Mouse (Mus musculus): Measurements from ENCODE around the gene Pi4k2a.

Gene Pi4k2a

DNA sequence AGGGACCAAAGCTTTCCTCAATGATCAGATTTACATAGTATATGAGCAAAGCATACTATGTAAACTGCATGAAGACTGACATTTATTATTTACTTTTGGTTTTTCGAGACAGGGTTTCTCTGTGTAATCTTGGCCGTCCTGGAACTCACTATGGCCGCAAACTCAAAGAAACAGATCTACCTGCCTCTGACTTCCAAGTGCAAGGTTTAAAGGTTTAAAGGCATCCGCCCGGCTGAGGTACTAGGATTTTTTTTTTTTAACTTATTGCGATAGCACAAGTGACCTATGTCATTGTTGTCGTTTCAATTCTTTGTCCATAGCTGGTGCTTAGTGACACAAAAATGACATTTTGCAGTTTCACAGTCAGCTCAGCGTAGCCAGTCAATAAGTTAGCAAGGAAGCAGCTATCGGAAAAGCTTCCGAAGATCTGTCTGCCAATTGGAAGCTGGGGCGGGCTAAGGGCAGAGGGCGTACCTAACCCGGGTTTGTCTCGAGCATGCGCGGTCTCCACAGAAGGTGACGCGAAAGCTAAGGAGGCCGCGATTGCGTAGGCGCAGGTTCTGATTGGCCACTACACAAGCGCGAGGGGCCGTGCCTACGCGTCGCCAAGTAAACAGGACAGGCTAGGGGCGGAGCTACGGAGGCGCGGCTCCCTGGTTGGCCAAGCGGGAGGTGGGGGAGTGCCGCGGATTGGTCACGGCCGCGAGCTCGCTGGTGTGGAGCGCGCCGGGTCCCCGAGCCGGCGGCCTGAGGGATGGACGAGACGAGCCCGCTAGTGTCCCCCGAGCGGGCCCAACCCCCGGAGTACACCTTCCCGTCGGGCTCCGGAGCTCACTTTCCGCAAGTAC, at the start of gene Pi4k2a:
Gene Pi4k2a, plus strand, starts transcription at position 723 of the 848 bp plus-strand sequence.
- peak; percentile 100 for DNase-seq

DNA sequence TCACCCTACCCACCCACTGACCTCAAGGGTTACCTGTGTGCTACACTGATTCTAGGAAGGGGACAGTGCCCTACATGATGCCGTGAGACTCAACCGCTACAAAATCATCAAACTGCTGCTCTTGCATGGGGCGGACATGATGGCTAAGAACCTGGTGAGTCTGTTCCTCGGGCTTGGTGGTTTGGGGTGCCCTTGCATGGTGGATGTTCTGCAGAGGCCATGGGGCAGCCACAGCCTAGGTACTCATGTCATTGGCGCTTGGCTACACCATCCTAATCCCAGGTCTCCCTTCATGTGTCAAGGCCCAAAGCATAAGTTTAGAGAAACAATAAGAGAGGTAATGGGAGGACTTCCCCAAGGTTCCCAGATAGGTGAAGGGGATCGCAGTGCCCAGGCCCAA, 46.3 kb upstream of the Pi4k2a start:
- DNase-seq: no peak

GRCm38 (mm10) chr19:42045269-42046102, 44.8 kb upstream of the Pi4k2a start, which contains the start of gene Hoga1:
Gene Hoga1, plus strand, starts transcription at chr19:42045610.
- peak; percentile 44 for DNase-seq

- no peak for DNase-seq
Observed at GRCm38 (mm10) chr19:42050251-42050650, 40.0 kb upstream of the Pi4k2a start.

DNA sequence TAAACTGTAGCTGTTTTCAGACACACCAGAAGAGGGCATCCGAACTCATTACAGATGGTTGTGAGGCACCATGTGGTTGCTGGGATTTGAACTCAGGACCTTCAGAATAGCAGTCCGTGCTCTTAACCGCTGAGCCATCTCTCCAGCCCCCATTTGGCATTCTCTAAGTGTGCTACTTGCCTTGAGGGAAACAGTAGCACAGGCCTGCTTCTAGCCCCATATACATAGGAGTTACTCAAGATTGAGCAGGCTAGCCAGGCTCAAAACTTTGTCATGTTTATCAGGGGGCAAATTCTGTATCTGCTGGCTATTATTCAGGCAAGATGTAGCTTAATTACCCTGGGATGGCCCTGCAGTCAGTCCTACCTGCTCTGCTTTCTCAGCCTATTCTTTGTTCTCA, 38.9 kb upstream of the Pi4k2a start:
- DNase-seq: no peak

DNA sequence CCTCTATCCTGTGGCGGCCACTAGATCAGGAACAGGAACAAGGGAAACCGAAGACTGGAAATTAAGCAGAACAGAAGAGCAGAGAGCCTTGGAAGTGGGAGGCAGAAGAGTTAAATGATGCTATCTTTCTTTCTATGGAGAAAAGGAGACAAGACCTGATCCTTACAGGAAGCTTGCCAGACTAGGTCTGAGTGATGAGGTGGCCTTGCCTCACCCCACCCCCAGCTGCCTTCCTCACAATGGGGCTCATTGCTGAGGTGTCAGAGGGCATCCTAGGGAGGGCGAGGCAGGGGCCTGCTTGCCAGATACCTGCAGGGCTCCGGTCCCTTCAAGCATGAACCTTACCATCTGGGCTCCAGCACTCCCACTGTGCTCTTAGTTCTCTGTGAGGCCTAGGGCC, 38.3 kb upstream of the Pi4k2a start, which contains the start of gene 4933411K16Rik:
Gene 4933411K16Rik, plus strand, starts transcription at position 301 of the 400 bp plus-strand sequence.
- DNase-seq: no peak

DNA sequence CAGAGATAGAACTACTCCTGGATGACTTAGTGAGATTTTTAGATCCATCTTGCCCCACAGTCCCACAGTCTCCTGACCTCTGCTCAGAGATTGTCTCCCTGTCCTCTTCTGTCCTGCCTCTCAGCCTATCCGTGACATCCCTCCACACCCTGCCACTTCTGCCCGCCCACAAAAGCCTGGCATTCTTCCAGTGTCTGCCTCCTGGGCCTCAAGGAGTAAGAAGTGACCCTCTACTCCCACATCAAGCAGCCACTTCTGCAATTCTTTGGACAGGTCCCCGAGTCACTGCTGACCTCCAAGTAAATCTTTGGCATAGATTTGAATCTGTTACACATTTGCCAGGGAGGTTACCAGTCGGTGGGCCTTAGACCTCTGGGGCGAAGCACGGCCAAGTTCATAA, 36.0 kb upstream of the Pi4k2a start:
- no peak for DNase-seq

- no peak for DNase-seq
Observed at GRCm38 (mm10) chr19:42055881-42056280, 34.4 kb upstream of the Pi4k2a start.

GRCm38 (mm10) chr19:42056719-42057409, 33.4 kb upstream of the Pi4k2a start:
- no peak for DNase-seq

DNA sequence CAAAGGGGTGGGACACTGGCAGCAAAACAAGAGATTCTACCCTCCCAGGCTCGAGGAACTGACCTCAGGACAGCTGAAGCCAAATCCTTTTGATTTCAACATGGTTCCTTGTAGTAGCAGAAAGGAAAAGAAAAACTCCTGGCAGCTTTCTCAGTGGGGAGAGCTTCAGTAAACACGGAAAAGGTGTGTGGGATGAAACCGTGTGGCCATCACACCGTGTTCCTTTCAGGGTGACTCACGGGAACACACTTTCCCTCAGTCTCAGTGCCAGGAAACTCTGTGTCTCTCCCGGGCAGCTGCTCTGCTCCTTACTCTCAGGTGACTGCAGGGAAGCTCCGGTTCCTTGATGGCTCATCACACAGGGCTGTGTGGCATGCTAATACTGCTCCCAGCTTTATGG, 31.8 kb upstream of the Pi4k2a start:
- DNase-seq: peak; percentile 29

- no peak for DNase-seq
Observed at GRCm38 (mm10) chr19:42061443-42061842, 28.8 kb upstream of the Pi4k2a start.

GRCm38 (mm10) chr19:42068441-42069240, 21.6 kb upstream of the Pi4k2a start:
- DNase-seq: no peak

GRCm38 (mm10) chr19:42069241-42069525, 21.1 kb upstream of the Pi4k2a start:
- DNase-seq: no peak

DNA sequence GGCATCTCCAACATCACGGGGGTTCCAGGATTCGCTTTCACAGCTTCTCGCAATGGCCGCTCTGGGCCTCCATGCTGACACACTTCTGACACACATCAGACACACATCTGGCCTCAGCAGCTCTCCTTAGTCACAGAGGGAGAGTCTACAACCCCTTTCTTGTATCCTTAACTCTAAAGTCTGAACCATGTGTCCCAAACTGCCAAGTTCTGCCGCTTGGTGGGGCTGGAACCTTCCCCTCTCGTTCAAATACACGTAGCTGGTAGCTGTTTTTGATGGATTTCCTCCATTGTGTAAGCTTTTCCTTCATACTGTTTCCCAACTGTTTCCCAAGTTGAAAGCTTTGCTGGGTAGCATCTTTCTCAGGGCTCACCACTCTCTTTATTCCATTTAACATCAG, 19.0 kb upstream of the Pi4k2a start:
- no peak for DNase-seq

- DNase-seq: no peak
Observed at GRCm38 (mm10) chr19:42071886-42072608, 18.2 kb upstream of the Pi4k2a start.

- DNase-seq: no peak
Observed at GRCm38 (mm10) chr19:42072802-42073201, 17.5 kb upstream of the Pi4k2a start.

DNA sequence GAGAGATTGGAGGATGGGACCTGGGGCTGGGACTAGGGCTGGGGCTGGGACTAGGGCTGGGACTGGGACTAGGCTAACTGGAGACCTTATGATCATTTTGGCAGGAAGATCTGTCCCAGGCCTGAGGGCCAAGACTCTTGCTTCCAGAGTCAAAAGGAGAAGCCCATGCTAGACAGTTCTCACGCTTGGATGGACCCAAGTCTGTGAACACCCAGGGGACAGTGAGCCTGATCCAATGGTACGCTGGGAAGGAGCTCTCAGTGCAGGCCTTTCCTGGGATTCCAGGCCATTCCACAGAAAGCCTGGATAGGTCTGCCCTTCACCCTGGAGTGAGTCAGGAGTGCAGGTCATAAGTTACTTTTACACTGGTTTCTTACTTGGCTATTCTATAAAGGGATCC, 15.2 kb upstream of the Pi4k2a start:
- DNase-seq: no peak

DNA sequence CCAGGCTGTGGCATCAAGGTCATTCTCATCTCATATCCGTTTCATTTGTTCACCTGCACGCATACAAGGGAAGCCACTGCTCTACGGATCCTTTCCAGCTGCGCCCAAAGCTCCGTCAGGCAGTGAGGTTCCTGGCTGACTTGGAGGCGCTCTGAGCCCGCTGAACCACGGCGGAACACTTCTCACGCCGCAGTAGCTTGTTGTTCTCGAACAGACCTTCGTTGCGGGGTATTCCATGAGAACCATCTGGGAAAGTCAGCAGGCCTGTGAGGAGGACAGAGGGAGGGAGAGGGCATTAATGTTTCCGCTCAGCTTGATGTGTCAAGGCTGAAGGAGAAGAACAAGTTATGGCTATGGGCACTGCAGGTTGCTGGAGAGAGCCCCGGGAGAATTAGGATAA, 14.3 kb upstream of the Pi4k2a start:
- DNase-seq: no peak

GRCm38 (mm10) chr19:42078566-42078965, 11.7 kb upstream of the Pi4k2a start:
- no peak for DNase-seq

DNA sequence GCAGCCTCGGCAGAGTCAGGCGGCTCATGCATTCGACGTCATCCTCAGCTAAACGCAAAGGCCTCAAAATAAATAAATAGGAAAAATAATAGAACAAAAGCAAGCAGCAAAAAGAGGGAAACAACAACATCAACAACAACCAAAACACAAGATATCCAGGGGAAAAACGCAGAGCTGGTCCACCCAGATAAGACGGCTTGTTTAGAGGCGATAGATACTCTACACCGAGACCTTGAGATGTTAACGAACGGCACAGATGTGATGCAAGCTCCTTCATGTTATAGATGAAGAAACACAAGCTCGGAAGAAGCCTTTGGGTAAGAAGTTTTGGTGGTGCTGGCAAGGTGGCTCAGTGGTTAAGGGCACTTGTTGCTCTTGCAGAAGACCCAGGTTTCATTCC, 11.3 kb upstream of the Pi4k2a start:
- DNase-seq: no peak

GRCm38 (mm10) chr19:42079950-42080349, 10.3 kb upstream of the Pi4k2a start:
- no peak for DNase-seq

DNA sequence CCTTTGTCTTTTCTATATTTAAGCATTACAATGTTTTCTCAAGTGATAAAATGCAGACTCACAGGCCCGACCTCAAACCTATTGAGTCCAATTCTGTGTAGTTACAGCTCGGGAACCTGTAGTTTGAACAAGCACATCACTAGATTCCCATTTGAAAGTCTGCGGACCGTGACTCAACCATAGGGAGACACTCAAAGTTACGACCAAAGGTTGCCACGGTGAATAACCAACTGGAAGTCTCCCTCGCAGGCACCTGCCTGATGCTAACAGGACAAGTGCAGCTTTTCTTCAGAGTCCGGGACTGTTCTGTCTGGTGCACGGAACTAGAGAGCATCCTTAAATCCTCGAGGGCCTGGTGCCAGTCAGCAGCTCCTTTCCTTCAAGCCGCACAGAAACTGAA, 9.8 kb upstream of the Pi4k2a start:
- DNase-seq: no peak
